Mouse (Mus musculus): ENCODE measurements around the gene Kdm4a.

GRCm38 (mm10) chr4:118134485-118135365, 45.1 kb downstream of the Kdm4a start, which contains the start of gene St3gal3:
- no peak for TF ChIP-seq CTCF (IDR thresholded peaks at IDR 0.05; ENCODE audit: low read depth)
- no peak for TF ChIP-seq EP300 (IDR thresholded peaks at IDR 0.05; ENCODE audit: low read depth)

Measured in heart, postnatal 0 days (tissue).